Mouse (Mus musculus): ENCODE measurements around the gene Gstm6. TPM values are rescaled to one million over a fixed set of nuclear protein-coding genes. Genes with fewer than 3 reads are reported as not detected.
"Not testable (repeated sequence)": the region's sequence is repeated elsewhere in the genome, so short reads cannot be mapped to it uniquely, and the experiment has no call there.

Gene Gstm6
- polyA plus RNA-seq, 1 experiment from 2014 or later = not detected

DNA sequence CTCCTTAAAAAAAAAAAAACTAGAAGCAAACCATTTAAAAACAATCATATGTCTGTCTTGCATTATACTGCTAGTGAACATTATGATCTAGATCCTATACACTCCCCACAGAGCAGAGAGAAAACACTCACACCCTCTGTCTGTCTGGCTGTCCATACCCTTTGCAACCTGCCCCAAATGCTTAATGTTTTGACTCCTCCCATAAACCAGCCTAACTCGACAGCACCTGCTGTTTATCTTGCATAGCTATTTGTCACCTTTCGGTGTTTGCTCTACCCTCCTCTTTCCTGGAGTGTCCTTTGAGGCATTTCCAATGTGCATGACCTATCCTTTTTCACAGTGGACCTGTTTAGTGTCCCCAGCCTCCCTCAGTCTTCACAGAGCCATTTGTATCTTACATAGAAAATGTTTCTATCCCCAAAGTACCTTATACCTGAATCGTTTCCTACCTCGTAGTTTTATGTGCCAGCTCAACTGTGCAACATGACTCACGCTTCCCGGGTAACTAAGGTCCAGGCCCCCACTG is 48.3 kb downstream of the Gstm6 start:
- Histone ChIP-seq H3K36me3 (ENCODE audit: inconsistent target) (no peaks in the 10 kb centered on the region), H3K4me3 (ENCODE audit: inconsistent target) (peak overlapping the region; percentile 28; the same call in 1 of the 2 replicates), H3K27ac (no peak overlapping the region), H3K79me2 (ENCODE audit: inconsistent target) (no peaks in the 10 kb centered on the region)
- WGBS (ENCODE audit: missing documents) = 17% methylated on average over 6 of the region's 6 CpGs

DNA sequence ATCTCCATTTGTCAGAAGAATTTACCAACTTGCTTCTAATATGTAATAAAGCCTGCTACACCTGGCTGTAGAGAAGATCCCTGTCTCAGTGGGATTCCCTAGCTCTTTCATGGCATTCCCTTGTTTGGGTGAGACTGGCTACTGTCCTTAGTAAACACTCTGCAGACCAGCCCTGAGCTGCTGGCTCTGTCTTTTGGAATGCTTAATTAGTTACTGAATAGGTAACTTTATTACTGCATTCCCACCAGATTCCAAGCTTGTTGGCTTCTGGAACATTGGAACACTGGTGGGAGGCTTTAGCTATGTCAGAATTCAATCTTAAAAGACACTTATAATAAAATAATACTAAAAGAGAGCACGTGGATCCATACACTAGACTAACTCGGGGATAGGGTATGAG is 54.3 kb downstream of the Gstm6 start:
- H3K79me2 ChIP-seq (ENCODE audit: inconsistent target); H3K4me3 ChIP-seq (ENCODE audit: inconsistent target); H3K27ac ChIP-seq; H3K36me3 ChIP-seq (ENCODE audit: inconsistent target): not testable (repeated sequence)
- 84% methylated on average over 2 of the region's 2 CpGs for WGBS (ENCODE audit: missing documents)

Other genes starting within 250 kb of the Gstm6 start
- 55.7 to 68.7 TPM (median 62.3 TPM) in 3 replicates for gene Ahcyl1, start 247.2 kb downstream of the Gstm6 start, polyA plus RNA-seq (2018)
- 11.6 to 36.6 TPM (median 21.9 TPM) in 3 replicates for gene Csf1, start 183.3 kb downstream of the Gstm6 start, polyA plus RNA-seq (2018)
- not detected in 3 replicates for gene Eps8l3, start 66.5 kb downstream of the Gstm6 start, polyA plus RNA-seq (2018)
- gene Gstm5, start 47.9 kb downstream of the Gstm6 start, polyA plus RNA-seq (2018) = 10.0 to 14.8 TPM (median 14.2 TPM) in 3 replicates
- gene Gstm7, start 11.9 kb downstream of the Gstm6 start, polyA plus RNA-seq (2018) = 0.27 to 0.37 TPM in 2 of 3 replicates, not detected in the other
- not detected in 3 replicates for gene Gstm3, start 25.5 kb upstream of the Gstm6 start, polyA plus RNA-seq (2018)
- gene Gstm2, start 42.7 kb upstream of the Gstm6 start, polyA plus RNA-seq (2018) = 5.8 to 12.2 TPM (median 10.0 TPM) in 3 replicates
- 150 to 391 TPM (median 384 TPM) in 3 replicates for gene Gstm1, start 74.2 kb upstream of the Gstm6 start, polyA plus RNA-seq (2018)
- gene Gstm4, start 101.1 kb upstream of the Gstm6 start, polyA plus RNA-seq (2018) = 10.1 to 17.6 TPM (median 15.1 TPM) in 3 replicates
- gene Ampd2, start 142.9 kb upstream of the Gstm6 start, polyA plus RNA-seq (2018) = 7.1 to 19.1 TPM (median 17.7 TPM) in 3 replicates
- not detected in 3 replicates for gene Gnat2, start 149.0 kb upstream of the Gstm6 start, polyA plus RNA-seq (2018)
- gene Gnai3, start 202.4 kb upstream of the Gstm6 start, polyA plus RNA-seq (2018) = 64.3 to 104 TPM (median 77.4 TPM) in 3 replicates
- not detected in 3 replicates for gene Gpr61, start 211.1 kb upstream of the Gstm6 start, polyA plus RNA-seq (2018)
- gene Amigo1, start 242.6 kb upstream of the Gstm6 start, polyA plus RNA-seq (2018) = 0.90 to 2.1 TPM (median 1.1 TPM) in 3 replicates